Mouse (Mus musculus): ENCODE data around the gene Krt5. TPM values are rescaled to one million over a fixed set of nuclear protein-coding genes. Genes with fewer than 3 reads are reported as not detected.

The Krt5 gene
- polyA plus RNA-seq (2015; fragmentation: Nextera tagmentation; extraction: Ambion mirVana) = 0.12 and 0.38 TPM in 2 replicates

- H3K36me3 ChIP-seq = no peaks in the 10 kb centered on the region
- H3K4me2 ChIP-seq = no peak within 1 kb of the TSS
- H3K27ac ChIP-seq = no peak within 1 kb of the TSS
- WGBS = 70% methylated on average over 13 of the region's 13 CpGs
- H3K4me3 ChIP-seq = no peak within 1 kb of the TSS
- H3K9me3 ChIP-seq = no peaks in the 10 kb centered on the region
- H3K9ac ChIP-seq = no peak within 1 kb of the TSS
- no peaks in the 10 kb centered on the region for H3K27me3 ChIP-seq
- no peaks in the 10 kb centered on the region for H3K4me1 ChIP-seq (replicated peaks)
- no peak for ATAC-seq (ENCODE audit: low FRiP score)
Measured at GRCm38 (mm10) chr15:101712720-101713119, at the start of gene Krt5. TSS of gene Krt5 (minus strand) at chr15:101712898.

DNA sequence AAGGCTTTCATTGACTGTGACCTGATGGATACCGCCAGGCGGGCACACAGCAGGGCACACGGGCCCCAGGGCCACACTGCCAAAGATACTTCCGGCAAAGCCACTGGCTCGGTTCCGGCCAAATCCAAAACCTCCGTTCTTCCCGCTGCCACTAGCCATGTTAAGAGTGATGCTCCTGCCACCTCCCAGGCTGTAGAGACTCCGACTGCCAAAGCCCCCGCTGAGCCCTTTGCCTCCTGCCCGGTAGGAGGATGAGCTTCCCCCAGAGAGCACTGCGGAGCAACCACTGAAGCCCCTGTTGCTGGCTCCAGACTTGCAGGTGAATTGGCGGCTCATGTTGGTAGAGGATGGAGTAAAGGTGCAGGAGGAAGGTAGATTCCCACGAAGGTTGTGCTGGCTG is 30.0 kb upstream of the Krt5 start, which contains the start of gene Krt71:
Krt71 (minus strand) TSS at position 399 of the 400 bp plus-strand sequence.
- H3K4me1 ChIP-seq (replicated peaks) = no peaks in the 10 kb centered on the region
- no peaks in the 10 kb centered on the region for H3K36me3 ChIP-seq
- no peak within 1 kb of the TSS for H3K4me2 ChIP-seq
- 58% methylated on average over 14 of the region's 14 CpGs for WGBS
- H3K27me3 ChIP-seq = no peaks in the 10 kb centered on the region
- no peak for ATAC-seq (ENCODE audit: low FRiP score)
- no peaks in the 10 kb centered on the region for H3K9me3 ChIP-seq
- no peak within 1 kb of the TSS for H3K27ac ChIP-seq
- H3K9ac ChIP-seq = no peak within 1 kb of the TSS
- H3K4me3 ChIP-seq = no peak within 1 kb of the TSS

DNA sequence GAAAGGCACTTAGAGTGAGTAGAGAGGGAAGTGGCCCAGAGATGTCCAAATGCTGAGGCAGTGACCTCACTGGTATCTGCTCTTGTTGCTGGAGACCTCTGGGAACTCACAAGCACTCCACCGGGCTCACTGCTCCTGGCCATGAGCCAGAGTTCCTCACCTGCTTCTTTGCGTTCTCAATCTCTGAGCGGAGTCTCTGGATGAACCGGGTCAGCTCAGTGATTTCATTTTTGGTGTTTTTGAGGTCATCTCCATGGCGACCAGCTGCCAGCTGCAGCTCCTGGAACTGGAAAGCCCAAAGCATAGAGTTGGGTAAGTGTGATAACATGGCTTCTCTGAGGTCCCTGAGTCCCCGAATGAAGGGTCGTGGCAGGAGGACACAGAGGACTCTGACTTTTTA is 25.1 kb upstream of the Krt5 start:
- Histone ChIP-seq H3K4me1 (replicated peaks) (no peaks in the 10 kb centered on the region), H3K27ac (no peak overlapping the region), H3K27me3 (no peaks in the 10 kb centered on the region), H3K4me3 (no peak overlapping the region), H3K9me3 (no peaks in the 10 kb centered on the region), H3K36me3 (no peaks in the 10 kb centered on the region), H3K9ac (no peak overlapping the region), H3K4me2 (no peak overlapping the region)
- no peak for ATAC-seq (ENCODE audit: low FRiP score)
- 70% methylated on average over 7 of the region's 7 CpGs for WGBS

GRCm38 (mm10) chr15:101730653-101731052 is 18.0 kb upstream of the Krt5 start:
- H3K9ac ChIP-seq = no peak overlapping the region
- no peak overlapping the region for H3K27ac ChIP-seq
- H3K9me3 ChIP-seq = no peaks in the 10 kb centered on the region
- H3K4me1 ChIP-seq (replicated peaks) = no peaks in the 10 kb centered on the region
- no peaks in the 10 kb centered on the region for H3K27me3 ChIP-seq
- no peak for ATAC-seq (ENCODE audit: low FRiP score)
- H3K4me2 ChIP-seq = no peak overlapping the region
- H3K36me3 ChIP-seq = no peaks in the 10 kb centered on the region
- no peak overlapping the region for H3K4me3 ChIP-seq

DNA sequence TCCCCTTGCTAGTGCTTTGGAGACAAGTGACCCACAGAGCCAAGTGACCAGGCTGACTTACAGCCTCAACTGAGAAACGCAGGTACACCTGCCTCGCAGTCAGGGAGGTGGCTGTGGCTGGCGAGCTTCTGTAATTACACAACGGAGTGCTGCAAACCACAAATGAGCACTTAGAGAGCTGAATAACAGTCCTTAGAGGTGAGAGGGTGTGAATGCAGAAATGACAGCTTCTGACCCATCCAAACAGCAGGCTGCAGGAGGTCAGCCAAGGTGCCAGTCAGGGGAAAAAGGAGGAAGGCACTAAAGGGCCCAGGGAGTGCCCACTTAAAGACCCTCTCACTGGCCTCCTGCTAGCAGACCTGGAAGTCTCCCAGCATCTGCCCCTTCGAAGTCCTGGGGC is 12.0 kb upstream of the Krt5 start:
- no peaks in the 10 kb centered on the region for H3K36me3 ChIP-seq
- H3K27me3 ChIP-seq = no peaks in the 10 kb centered on the region
- no peak overlapping the region for H3K4me3 ChIP-seq
- no peaks in the 10 kb centered on the region for H3K9me3 ChIP-seq
- 71% methylated on average over 5 of the region's 5 CpGs for WGBS
- ATAC-seq (ENCODE audit: low FRiP score) = no peak
- no peak overlapping the region for H3K27ac ChIP-seq
- no peak overlapping the region for H3K9ac ChIP-seq
- H3K4me1 ChIP-seq (replicated peaks) = no peaks in the 10 kb centered on the region
- H3K4me2 ChIP-seq = no peak overlapping the region

DNA sequence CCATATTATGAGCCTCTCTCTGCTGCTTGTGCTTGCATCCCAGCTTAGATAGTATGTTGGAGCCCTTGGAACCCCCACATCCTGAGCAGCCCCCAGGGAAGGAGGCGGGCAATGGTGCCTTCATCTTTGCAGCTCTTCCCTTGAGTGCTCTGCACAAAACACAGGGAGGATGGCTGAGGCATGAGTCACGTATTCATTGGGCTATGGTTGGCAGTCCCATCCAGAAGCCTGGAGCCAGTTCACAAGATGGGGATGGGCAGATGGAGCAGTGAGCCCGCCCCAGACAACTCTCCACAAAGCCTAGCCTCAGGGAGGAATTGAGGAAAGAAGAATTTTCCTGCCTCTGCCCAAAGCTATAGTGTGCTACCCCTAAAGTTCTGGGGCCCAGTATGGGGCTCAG is 3.1 kb upstream of the Krt5 start:
- 78% methylated on average over 3 of the region's 3 CpGs for WGBS
- no peaks in the 10 kb centered on the region for H3K36me3 ChIP-seq
- no peaks in the 10 kb centered on the region for H3K27me3 ChIP-seq
- ATAC-seq (ENCODE audit: low FRiP score) = no peak
- H3K4me1 ChIP-seq (replicated peaks) = no peaks in the 10 kb centered on the region
- no peak overlapping the region for H3K4me3 ChIP-seq
- no peak overlapping the region for H3K27ac ChIP-seq
- no peak overlapping the region for H3K9ac ChIP-seq
- no peaks in the 10 kb centered on the region for H3K9me3 ChIP-seq
- no peak overlapping the region for H3K4me2 ChIP-seq

GRCm38 (mm10) chr15:101714356-101714755 is 1.7 kb upstream of the Krt5 start:
- Histone ChIP-seq H3K36me3 (no peaks in the 10 kb centered on the region), H3K27me3 (no peaks in the 10 kb centered on the region), H3K4me3 (no peak overlapping the region), H3K9ac (no peak overlapping the region), H3K4me1 (replicated peaks) (no peaks in the 10 kb centered on the region), H3K9me3 (no peaks in the 10 kb centered on the region), H3K27ac (no peak overlapping the region), H3K4me2 (no peak overlapping the region)
- 92% methylated on average over 5 of the region's 5 CpGs for WGBS
- ATAC-seq (ENCODE audit: low FRiP score) = no peak

- H3K27ac ChIP-seq = no peak overlapping the region
- H3K9me3 ChIP-seq = no peaks in the 10 kb centered on the region
- 82% methylated on average over 8 of the region's 8 CpGs for WGBS
- no peak overlapping the region for H3K4me2 ChIP-seq
- H3K4me1 ChIP-seq (replicated peaks) = no peaks in the 10 kb centered on the region
- no peak for ATAC-seq (ENCODE audit: low FRiP score)
- H3K36me3 ChIP-seq = no peaks in the 10 kb centered on the region
- no peak overlapping the region for H3K4me3 ChIP-seq
- no peak overlapping the region for H3K9ac ChIP-seq
- H3K27me3 ChIP-seq = no peaks in the 10 kb centered on the region
Measured at GRCm38 (mm10) chr15:101713731-101714130, 1.0 kb upstream of the Krt5 start.

DNA sequence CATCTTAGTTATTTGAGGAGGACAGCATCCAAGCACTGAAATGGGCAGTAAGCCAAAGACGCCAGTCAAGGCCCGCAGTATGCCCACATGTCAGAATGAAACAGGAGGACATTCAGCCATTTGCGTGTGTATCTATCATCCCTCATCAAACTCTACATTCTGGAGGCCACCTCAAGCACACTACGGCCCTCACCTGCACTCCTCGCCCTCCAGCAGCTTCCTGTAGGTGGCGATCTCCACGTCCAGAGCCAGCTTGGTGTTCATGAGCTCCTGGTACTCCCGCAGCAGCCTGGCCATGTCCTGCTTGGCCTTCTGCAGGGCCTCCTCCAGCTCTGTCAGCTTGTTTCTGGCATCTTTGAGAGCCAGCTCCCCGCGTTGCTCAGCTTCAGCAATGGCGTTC is 4.0 kb downstream of the Krt5 start:
- WGBS = 71% methylated on average over 11 of the region's 11 CpGs
- no peak for ATAC-seq (ENCODE audit: low FRiP score)
- no peaks in the 10 kb centered on the region for H3K4me1 ChIP-seq (replicated peaks)
- no peak overlapping the region for H3K4me2 ChIP-seq
- no peak overlapping the region for H3K9ac ChIP-seq
- no peaks in the 10 kb centered on the region for H3K9me3 ChIP-seq
- H3K27ac ChIP-seq = no peak overlapping the region
- H3K27me3 ChIP-seq = no peaks in the 10 kb centered on the region
- H3K36me3 ChIP-seq = no peaks in the 10 kb centered on the region
- H3K4me3 ChIP-seq = no peak overlapping the region

DNA sequence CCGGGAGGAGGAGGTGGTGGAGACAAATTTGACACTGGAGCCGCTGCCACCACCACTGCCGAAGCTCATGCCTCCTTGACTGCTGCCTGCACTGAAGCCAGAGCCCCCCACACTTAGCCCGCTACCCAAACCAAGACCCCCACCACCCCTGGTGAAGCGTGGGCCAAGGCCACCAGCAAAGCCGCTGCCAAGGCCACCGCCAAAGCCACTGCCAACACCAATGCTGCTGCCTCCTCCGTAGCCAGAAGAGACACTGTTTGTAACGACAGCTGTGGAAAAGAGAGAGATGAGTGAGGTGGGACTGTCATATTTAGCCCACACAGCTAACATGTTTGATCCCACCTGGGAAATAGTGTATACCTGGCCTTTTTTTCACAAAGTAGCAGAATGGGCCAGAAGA is 5.2 kb downstream of the Krt5 start:
- H3K4me2 ChIP-seq = no peak overlapping the region
- H3K4me3 ChIP-seq = no peak overlapping the region
- no peaks in the 10 kb centered on the region for H3K36me3 ChIP-seq
- WGBS = 94% methylated on average over 9 of the region's 9 CpGs
- no peak overlapping the region for H3K27ac ChIP-seq
- ATAC-seq (ENCODE audit: low FRiP score) = no peak
- no peaks in the 10 kb centered on the region for H3K27me3 ChIP-seq
- no peak overlapping the region for H3K9ac ChIP-seq
- H3K9me3 ChIP-seq = no peaks in the 10 kb centered on the region
- no peaks in the 10 kb centered on the region for H3K4me1 ChIP-seq (replicated peaks)

DNA sequence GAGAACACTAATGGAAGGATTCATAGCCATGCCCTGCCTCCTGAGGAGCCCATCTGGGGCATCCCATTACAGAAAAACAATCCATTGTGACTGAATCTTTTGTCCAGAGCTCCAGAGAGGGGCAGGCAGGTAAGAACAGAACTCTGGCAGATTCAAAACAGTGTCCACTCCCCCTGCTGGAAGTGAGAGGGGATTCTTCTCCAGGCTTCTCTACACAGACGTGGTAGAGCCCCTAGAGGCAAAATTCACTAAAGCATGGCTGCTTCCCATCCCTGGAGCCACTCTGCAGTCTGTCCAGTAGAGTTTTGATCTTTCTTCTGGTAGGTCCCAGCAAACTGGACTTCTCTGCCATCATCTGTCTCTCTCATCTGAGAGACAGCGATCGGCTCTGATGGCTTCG is 8.6 kb downstream of the Krt5 start:
- Histone ChIP-seq H3K4me1 (replicated peaks) (no peaks in the 10 kb centered on the region), H3K9ac (no peak overlapping the region), H3K4me2 (no peak overlapping the region), H3K27me3 (no peaks in the 10 kb centered on the region), H3K27ac (no peak overlapping the region), H3K4me3 (no peak overlapping the region), H3K9me3 (no peaks in the 10 kb centered on the region), H3K36me3 (no peaks in the 10 kb centered on the region)
- 68% methylated on average over 4 of the region's 4 CpGs for whole genome bisulfite sequencing
- no peak for ATAC-seq (ENCODE audit: low FRiP score)

DNA sequence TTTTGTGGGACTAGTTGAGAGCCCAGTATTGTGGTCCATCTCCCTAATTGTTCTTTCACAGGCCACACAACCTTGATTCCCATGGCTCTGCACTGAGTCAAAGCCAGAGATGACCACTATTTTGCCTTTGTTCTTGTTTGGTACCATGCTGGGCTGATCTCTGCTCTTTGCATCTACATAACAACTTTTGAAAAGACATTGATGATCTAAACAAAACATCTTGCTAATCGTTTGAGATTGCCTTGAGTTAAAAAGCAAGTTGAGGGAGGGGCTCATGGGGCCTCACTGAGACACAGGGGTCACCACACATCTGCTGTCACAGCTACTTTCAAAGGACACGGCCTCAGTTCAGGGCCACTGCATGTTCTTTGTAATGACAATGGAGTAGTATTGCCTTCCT is 10.3 kb downstream of the Krt5 start:
- no peak overlapping the region for H3K27ac ChIP-seq
- no peak overlapping the region for H3K4me3 ChIP-seq
- H3K9ac ChIP-seq = no peak overlapping the region
- H3K36me3 ChIP-seq = no peaks in the 10 kb centered on the region
- no peaks in the 10 kb centered on the region for H3K4me1 ChIP-seq (replicated peaks)
- WGBS = 5% methylated on average over 2 of the region's 2 CpGs
- H3K27me3 ChIP-seq = no peaks in the 10 kb centered on the region
- no peak overlapping the region for H3K4me2 ChIP-seq
- H3K9me3 ChIP-seq = no peaks in the 10 kb centered on the region
- no peak for ATAC-seq (ENCODE audit: low FRiP score)

DNA sequence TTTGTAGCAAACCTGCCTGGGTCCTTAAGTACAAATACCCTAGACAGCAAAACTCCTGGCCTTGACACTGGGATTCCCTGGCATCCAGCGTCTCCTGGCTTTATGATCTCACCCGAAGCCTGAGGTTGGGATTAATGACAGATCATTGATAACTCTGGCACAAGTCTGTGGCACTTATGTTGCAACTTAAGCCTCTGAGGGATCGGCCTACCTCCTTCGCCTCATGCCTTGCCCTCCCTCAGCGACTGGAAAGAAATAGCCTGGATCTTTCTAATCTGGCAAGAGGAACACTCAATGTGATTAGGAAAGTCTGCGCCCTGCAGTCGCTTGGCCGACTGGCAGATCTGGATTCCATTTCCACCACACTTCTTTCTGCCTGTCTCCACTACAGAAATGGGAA is 12.8 kb downstream of the Krt5 start:
- Histone ChIP-seq H3K9me3 (no peaks in the 10 kb centered on the region), H3K4me1 (replicated peaks) (no peaks in the 10 kb centered on the region), H3K27me3 (0 out of 2 replicates have a peak, but pooled peaks cover under 1% of the 10 kb centered on the region), H3K9ac (no peak overlapping the region), H3K4me2 (no peak overlapping the region), H3K27ac (no peak overlapping the region), H3K36me3 (no peaks in the 10 kb centered on the region), H3K4me3 (no peak overlapping the region)
- WGBS = 84% methylated on average over 8 of the region's 8 CpGs
- ATAC-seq (ENCODE audit: low FRiP score) = no peak

GRCm38 (mm10) chr15:101699192-101699591 is 13.5 kb downstream of the Krt5 start:
- H3K9ac ChIP-seq = no peak overlapping the region
- 70% methylated on average over 3 of the region's 3 CpGs for WGBS
- H3K36me3 ChIP-seq = no peaks in the 10 kb centered on the region
- H3K9me3 ChIP-seq = no peaks in the 10 kb centered on the region
- H3K27ac ChIP-seq = no peak overlapping the region
- no peaks in the 10 kb centered on the region for H3K4me1 ChIP-seq (replicated peaks)
- 0 out of 2 replicates have a peak, but pooled peaks cover 2% of the 10 kb centered on the region for H3K27me3 ChIP-seq
- H3K4me2 ChIP-seq = no peak overlapping the region
- no peak for ATAC-seq (ENCODE audit: low FRiP score)
- no peak overlapping the region for H3K4me3 ChIP-seq
